Mouse (Mus musculus): Measurements from ENCODE around the gene Alad. TPM values are rescaled to one million over a fixed set of nuclear protein-coding genes. Genes with fewer than 3 reads are reported as not detected.

Gene Alad
- 75.9 and 80.4 TPM in 2 replicates for polyA plus RNA-seq (2016; fragmentation: Nextera tagmentation; extraction: Ambion mirVana)

GRCm38 (mm10) chr4:62519849-62520233 lies at the start of gene Alad:
Gene Alad, minus strand, starts transcription at chr4:62519918.
- peak; percentile 79 for ATAC-seq (ENCODE audit: insufficient number of reproducible peaks, insufficient read depth, low FRiP score, low TSS enrichment, low read depth)
- H3K4me3 ChIP-seq (replicated peaks), result peak within 1 kb of the TSS; percentile 73
- under 1% methylated on average over 37 of the region's 37 CpGs for WGBS
- H3K9ac ChIP-seq (replicated peaks), result peak within 1 kb of the TSS; percentile 78
- H3K27ac ChIP-seq, result peak within 1 kb of the TSS; percentile 89
- peaks cover 45% of the 10 kb centered on the region for H3K4me1 ChIP-seq (replicated peaks)
- no peaks in the 10 kb centered on the region for H3K9me3 ChIP-seq
- H3K36me3 ChIP-seq, result peaks cover 18% of the 10 kb centered on the region; the same call in 1 of the 2 replicates
- H3K27me3 ChIP-seq, result no peaks in the 10 kb centered on the region
- peak within 1 kb of the TSS; percentile 68 for H3K4me2 ChIP-seq

- Histone ChIP-seq H3K4me1 (replicated peaks) (0 out of 2 replicates have a peak, but pooled peaks cover 7% of the 10 kb centered on the region), H3K27ac (no peak overlapping the region)
- 90% methylated on average over 1 of the region's 1 CpGs for WGBS
These were observed 48.6 kb upstream of the Alad start for GRCm38 (mm10) chr4:62568359-62568758.

GRCm38 (mm10) chr4:62567696-62568095 lies 48.0 kb upstream of the Alad start:
- WGBS, result 91% methylated on average over 6 of the region's 6 CpGs
- H3K9me3 ChIP-seq, result no peaks in the 10 kb centered on the region
- ATAC-seq (ENCODE audit: insufficient number of reproducible peaks, insufficient read depth, low FRiP score, low TSS enrichment, low read depth), result no peak
- no peak overlapping the region for H3K4me3 ChIP-seq (replicated peaks)
- no peaks in the 10 kb centered on the region for H3K27me3 ChIP-seq
- H3K4me1 ChIP-seq (replicated peaks), result 0 out of 2 replicates have a peak, but pooled peaks cover 7% of the 10 kb centered on the region
- no peak overlapping the region for H3K27ac ChIP-seq
- H3K9ac ChIP-seq (replicated peaks), result no peak overlapping the region
- H3K36me3 ChIP-seq, result no peaks in the 10 kb centered on the region
- no peak overlapping the region for H3K4me2 ChIP-seq

More at GRCm38 (mm10) chr4:62568359-62568758, 48.6 kb upstream of the Alad start:
- Histone ChIP-seq H3K9ac (replicated peaks) (no peak overlapping the region), H3K9me3 (no peaks in the 10 kb centered on the region), H3K4me3 (replicated peaks) (no peak overlapping the region), H3K4me2 (no peak overlapping the region), H3K36me3 (no peaks in the 10 kb centered on the region), H3K27me3 (no peaks in the 10 kb centered on the region)
- no peak for ATAC-seq (ENCODE audit: insufficient number of reproducible peaks, insufficient read depth, low FRiP score, low TSS enrichment, low read depth)

GRCm38 (mm10) chr4:62566530-62566929 lies 46.8 kb upstream of the Alad start:
- no peak overlapping the region for H3K4me3 ChIP-seq (replicated peaks)
- no peaks in the 10 kb centered on the region for H3K9me3 ChIP-seq
- 0 out of 2 replicates have a peak, but pooled peaks cover 7% of the 10 kb centered on the region for H3K4me1 ChIP-seq (replicated peaks)
- H3K36me3 ChIP-seq, result no peaks in the 10 kb centered on the region
- no peak for ATAC-seq (ENCODE audit: insufficient number of reproducible peaks, insufficient read depth, low FRiP score, low TSS enrichment, low read depth)
- no peak overlapping the region for H3K4me2 ChIP-seq
- no peak overlapping the region for H3K9ac ChIP-seq (replicated peaks)
- no peak overlapping the region for H3K27ac ChIP-seq
- no peaks in the 10 kb centered on the region for H3K27me3 ChIP-seq
- 68% methylated on average over 4 of the region's 4 CpGs for WGBS

GRCm38 (mm10) chr4:62562006-62562405 lies 42.3 kb upstream of the Alad start:
- 65% methylated on average over 4 of the region's 4 CpGs for whole genome bisulfite sequencing

GRCm38 (mm10) chr4:62561630-62562001 lies 41.9 kb upstream of the Alad start:
- no peak for ATAC-seq (ENCODE audit: insufficient number of reproducible peaks, insufficient read depth, low FRiP score, low TSS enrichment, low read depth)
- Histone ChIP-seq H3K27ac (no peak overlapping the region), H3K4me2 (no peak overlapping the region), H3K36me3 (no peaks in the 10 kb centered on the region), H3K4me1 (replicated peaks) (0 out of 2 replicates have a peak, but pooled peaks cover 11% of the 10 kb centered on the region), H3K9me3 (no peaks in the 10 kb centered on the region), H3K9ac (replicated peaks) (no peak overlapping the region), H3K27me3 (no peaks in the 10 kb centered on the region), H3K4me3 (replicated peaks) (no peak overlapping the region)
- WGBS, result 64% methylated on average over 3 of the region's 3 CpGs

More at GRCm38 (mm10) chr4:62562006-62562405, 42.3 kb upstream of the Alad start:
- no peaks in the 10 kb centered on the region for H3K9me3 ChIP-seq
- no peak overlapping the region for H3K9ac ChIP-seq (replicated peaks)
- 0 out of 2 replicates have a peak, but pooled peaks cover 13% of the 10 kb centered on the region for H3K4me1 ChIP-seq (replicated peaks)
- ATAC-seq (ENCODE audit: insufficient number of reproducible peaks, insufficient read depth, low FRiP score, low TSS enrichment, low read depth), result no peak
- H3K27ac ChIP-seq, result no peak overlapping the region
- H3K36me3 ChIP-seq, result no peaks in the 10 kb centered on the region
- no peak overlapping the region for H3K4me3 ChIP-seq (replicated peaks)
- no peak overlapping the region for H3K4me2 ChIP-seq
- H3K27me3 ChIP-seq, result no peaks in the 10 kb centered on the region

- WGBS, result 25% methylated on average over 4 of the region's 4 CpGs
- no peaks in the 10 kb centered on the region for H3K9me3 ChIP-seq
- H3K27ac ChIP-seq, result no peak overlapping the region
- H3K4me3 ChIP-seq (replicated peaks), result no peak overlapping the region
- no peak overlapping the region for H3K9ac ChIP-seq (replicated peaks)
- H3K36me3 ChIP-seq, result no peaks in the 10 kb centered on the region
- H3K4me1 ChIP-seq (replicated peaks), result 0 out of 2 replicates have a peak, but pooled peaks cover 6% of the 10 kb centered on the region
- no peaks in the 10 kb centered on the region for H3K27me3 ChIP-seq
- H3K4me2 ChIP-seq, result no peak overlapping the region
- no peak; the same call in 1 of the 2 replicates for ATAC-seq (ENCODE audit: insufficient number of reproducible peaks, insufficient read depth, low FRiP score, low TSS enrichment, low read depth)
These were observed 41.4 kb upstream of the Alad start for GRCm38 (mm10) chr4:62560963-62561629.

- Histone ChIP-seq H3K27me3 (no peaks in the 10 kb centered on the region), H3K27ac (no peak within 1 kb of the TSS), H3K4me3 (replicated peaks) (no peak within 1 kb of the TSS), H3K4me1 (replicated peaks) (0 out of 2 replicates have a peak, but pooled peaks cover 6% of the 10 kb centered on the region), H3K4me2 (no peak within 1 kb of the TSS), H3K9me3 (no peaks in the 10 kb centered on the region), H3K9ac (replicated peaks) (0 out of 2 replicates have a peak within 1 kb of the TSS, but pooled peaks have one; percentile 18), H3K36me3 (no peaks in the 10 kb centered on the region)
- 62% methylated on average over 6 of the region's 6 CpGs for WGBS
- ATAC-seq (ENCODE audit: insufficient number of reproducible peaks, insufficient read depth, low FRiP score, low TSS enrichment, low read depth), result no peak
These were observed 40.1 kb upstream of the Alad start, which contains the start of gene Rgs3 for GRCm38 (mm10) chr4:62559797-62560329. Gene Rgs3, plus strand, starts transcription at chr4:62559847.

- WGBS, result 62% methylated on average over 3 of the region's 3 CpGs
- ATAC-seq (ENCODE audit: insufficient number of reproducible peaks, insufficient read depth, low FRiP score, low TSS enrichment, low read depth), result no peak
- no peaks in the 10 kb centered on the region for H3K36me3 ChIP-seq
These were observed 37.7 kb upstream of the Alad start for GRCm38 (mm10) chr4:62557436-62557835.

GRCm38 (mm10) chr4:62551966-62552365 lies 32.2 kb upstream of the Alad start:
- no peaks in the 10 kb centered on the region for H3K36me3 ChIP-seq
- no peak overlapping the region for H3K4me2 ChIP-seq
- H3K27me3 ChIP-seq, result peaks cover 3% of the 10 kb centered on the region; the same call in 1 of the 2 replicates
- WGBS, result 84% methylated on average over 7 of the region's 7 CpGs
- H3K27ac ChIP-seq, result no peak overlapping the region
- no peak overlapping the region for H3K9ac ChIP-seq (replicated peaks)
- H3K4me1 ChIP-seq (replicated peaks), result no peaks in the 10 kb centered on the region
- H3K4me3 ChIP-seq (replicated peaks), result no peak overlapping the region
- no peaks in the 10 kb centered on the region for H3K9me3 ChIP-seq
- ATAC-seq (ENCODE audit: insufficient number of reproducible peaks, insufficient read depth, low FRiP score, low TSS enrichment, low read depth), result no peak

More at GRCm38 (mm10) chr4:62557436-62557835, 37.7 kb upstream of the Alad start:
- H3K9ac ChIP-seq (replicated peaks), result no peak overlapping the region
- H3K9me3 ChIP-seq, result no peaks in the 10 kb centered on the region
- no peak overlapping the region for H3K4me3 ChIP-seq (replicated peaks)
- H3K27me3 ChIP-seq, result peaks cover 3% of the 10 kb centered on the region; the same call in 1 of the 2 replicates
- no peak overlapping the region for H3K4me2 ChIP-seq
- H3K27ac ChIP-seq, result no peak overlapping the region
- H3K4me1 ChIP-seq (replicated peaks), result 0 out of 2 replicates have a peak, but pooled peaks cover 6% of the 10 kb centered on the region

GRCm38 (mm10) chr4:62544801-62545200 lies 25.1 kb upstream of the Alad start:
- no peaks in the 10 kb centered on the region for H3K9me3 ChIP-seq
- no peak overlapping the region for H3K4me3 ChIP-seq (replicated peaks)
- H3K36me3 ChIP-seq, result no peaks in the 10 kb centered on the region
- no peaks in the 10 kb centered on the region for H3K4me1 ChIP-seq (replicated peaks)
- H3K27ac ChIP-seq, result no peak overlapping the region
- H3K9ac ChIP-seq (replicated peaks), result no peak overlapping the region
- ATAC-seq (ENCODE audit: insufficient number of reproducible peaks, insufficient read depth, low FRiP score, low TSS enrichment, low read depth), result no peak
- no peak overlapping the region for H3K4me2 ChIP-seq
- no peaks in the 10 kb centered on the region for H3K27me3 ChIP-seq
